Mouse (Mus musculus) adrenal gland, postnatal 36 days (tissue): ENCODE measurements around the gene Abcc4. TPM values are rescaled to one million over a fixed set of nuclear protein-coding genes. Genes with fewer than 3 reads are reported as not detected.

Experiments
- DNase-seq, 2 experiments: peaks; one replicate each; pipeline ENCODE4 v3.0.0; 2021; ENCODE audit warnings: mixed read lengths in 1 of 2
- total RNA-seq, 2 experiments: library from RNA; stranded (reverse); gene quantifications; 2 replicates each; pipeline ENCODE4 v1.2.3; 2021

Gene Abcc4
- total RNA-seq, 2 experiments from 2014 or later = 15.1 to 21.0 TPM

DNA sequence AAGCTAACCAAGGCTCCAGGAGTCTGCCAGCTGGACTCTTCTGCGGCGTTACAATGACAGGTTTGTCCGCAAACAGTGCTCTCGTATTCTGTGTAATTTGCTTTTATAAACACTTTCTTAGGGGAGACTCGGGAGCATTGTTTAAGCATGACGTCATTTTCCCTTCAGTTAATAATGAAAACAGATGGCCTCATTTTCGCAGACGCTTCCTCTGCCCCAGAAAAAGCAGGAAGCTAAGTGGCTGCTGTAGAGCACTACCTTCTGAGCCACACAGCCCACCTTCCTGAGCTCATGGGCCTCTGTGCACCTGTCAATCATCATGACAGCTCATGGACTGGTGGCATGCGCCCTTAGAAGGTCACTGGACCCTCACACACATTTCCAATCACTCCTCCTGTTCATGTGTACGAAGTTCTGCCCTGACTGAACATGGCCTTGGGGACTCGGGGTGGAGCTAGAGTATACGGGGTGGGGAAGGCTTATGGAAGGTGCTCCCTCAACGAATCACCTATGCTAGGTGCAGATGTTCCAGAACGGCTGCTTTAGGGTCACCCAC lies 199.3 kb downstream of the Abcc4 start:
- DNase-seq = no peak

- no peak for DNase-seq
Measured at GRCm38 (mm10) chr14:118496767-118497166, 209.3 kb downstream of the Abcc4 start.

DNA sequence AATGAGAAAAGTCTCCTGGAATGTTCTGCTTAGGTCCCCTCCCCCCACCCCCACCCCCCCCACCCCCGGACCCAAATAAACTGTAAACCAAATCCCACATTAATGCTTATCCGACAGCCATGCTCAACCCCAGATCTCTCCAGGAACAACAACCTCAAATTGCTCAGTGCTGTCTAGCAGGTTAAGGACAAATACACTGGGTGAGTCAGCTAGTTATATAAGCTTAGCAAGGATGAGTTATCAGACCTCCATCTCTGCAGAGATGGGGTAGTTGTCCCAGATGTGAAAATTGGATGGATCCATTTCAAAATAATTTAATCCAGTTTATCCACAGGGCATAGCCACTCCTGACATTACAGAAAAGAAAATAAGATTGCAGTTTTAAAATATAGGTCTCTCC lies 210.6 kb downstream of the Abcc4 start:
- DNase-seq = no peak

- no peak for DNase-seq
Measured at GRCm38 (mm10) chr14:118491708-118492107, 214.3 kb downstream of the Abcc4 start.

DNA sequence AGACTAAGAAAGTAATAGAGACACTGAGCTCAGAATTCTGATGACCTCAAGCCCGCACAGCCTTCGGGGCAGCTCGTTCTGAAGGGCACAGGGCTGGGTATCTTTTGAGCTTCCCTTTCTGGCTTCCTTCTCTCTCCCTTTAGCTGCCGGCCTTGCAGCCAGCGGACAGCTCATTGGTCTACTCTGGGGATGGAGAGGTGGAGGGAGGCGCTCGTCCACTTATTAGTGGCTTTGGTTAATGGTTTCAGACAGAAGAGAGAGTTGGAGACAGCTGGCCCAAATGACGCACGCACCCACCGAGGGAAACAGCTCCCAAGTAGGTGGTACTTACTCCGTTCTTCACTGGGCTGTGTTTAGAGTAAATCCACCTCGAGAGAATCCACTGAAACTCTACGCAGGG lies 214.7 kb downstream of the Abcc4 start:
- no peak for DNase-seq

- DNase-seq = no peak
Measured at GRCm38 (mm10) chr14:118490525-118490924, 215.5 kb downstream of the Abcc4 start.

DNA sequence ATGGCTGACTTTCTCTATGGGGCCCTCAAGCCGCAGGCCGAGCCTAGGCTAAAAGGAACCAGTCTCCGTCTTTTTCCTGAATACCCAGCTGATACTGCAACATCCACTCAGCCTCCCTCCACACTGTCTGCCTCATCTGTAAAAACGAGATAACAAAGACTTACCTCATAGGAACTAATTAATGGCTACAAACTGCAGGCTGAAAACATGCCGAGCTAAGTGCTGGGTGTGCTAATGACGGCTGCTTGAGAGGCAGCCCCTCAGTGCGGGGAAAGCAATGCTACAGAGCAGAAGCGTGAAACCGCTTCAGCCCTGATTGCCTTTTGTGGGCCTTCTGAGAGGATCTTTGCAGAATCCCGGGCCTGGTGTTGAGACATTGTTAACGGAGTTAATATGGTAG lies 219.7 kb downstream of the Abcc4 start:
- DNase-seq = no peak

GRCm38 (mm10) chr14:118485646-118486045 lies 220.4 kb downstream of the Abcc4 start:
- no peak for DNase-seq

GRCm38 (mm10) chr14:118482320-118482719 lies 223.7 kb downstream of the Abcc4 start:
- no peak for DNase-seq

GRCm38 (mm10) chr14:118481779-118482178 lies 224.2 kb downstream of the Abcc4 start:
- DNase-seq = no peak

DNA sequence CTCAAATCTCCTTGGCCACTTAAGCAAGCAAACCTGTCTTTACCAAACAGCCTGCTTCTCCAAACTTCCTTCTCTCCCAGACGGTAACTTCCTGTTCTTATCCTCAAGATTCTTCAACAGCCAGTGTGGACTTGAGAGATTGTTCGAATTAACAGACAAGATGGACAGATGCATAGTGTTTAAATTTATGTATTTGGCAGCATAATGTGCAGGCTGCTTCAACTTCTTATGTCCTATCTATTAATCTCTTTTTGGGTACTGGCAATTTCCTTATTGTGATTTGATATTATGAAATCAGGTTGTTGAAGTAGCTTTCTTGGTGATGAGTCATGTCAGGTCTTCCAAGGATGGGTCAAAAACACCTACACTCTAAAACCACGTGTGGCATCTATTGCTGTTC lies 229.7 kb downstream of the Abcc4 start:
- no peak for DNase-seq

GRCm38 (mm10) chr14:118475100-118475454 lies 230.9 kb downstream of the Abcc4 start:
- DNase-seq = no peak

DNA sequence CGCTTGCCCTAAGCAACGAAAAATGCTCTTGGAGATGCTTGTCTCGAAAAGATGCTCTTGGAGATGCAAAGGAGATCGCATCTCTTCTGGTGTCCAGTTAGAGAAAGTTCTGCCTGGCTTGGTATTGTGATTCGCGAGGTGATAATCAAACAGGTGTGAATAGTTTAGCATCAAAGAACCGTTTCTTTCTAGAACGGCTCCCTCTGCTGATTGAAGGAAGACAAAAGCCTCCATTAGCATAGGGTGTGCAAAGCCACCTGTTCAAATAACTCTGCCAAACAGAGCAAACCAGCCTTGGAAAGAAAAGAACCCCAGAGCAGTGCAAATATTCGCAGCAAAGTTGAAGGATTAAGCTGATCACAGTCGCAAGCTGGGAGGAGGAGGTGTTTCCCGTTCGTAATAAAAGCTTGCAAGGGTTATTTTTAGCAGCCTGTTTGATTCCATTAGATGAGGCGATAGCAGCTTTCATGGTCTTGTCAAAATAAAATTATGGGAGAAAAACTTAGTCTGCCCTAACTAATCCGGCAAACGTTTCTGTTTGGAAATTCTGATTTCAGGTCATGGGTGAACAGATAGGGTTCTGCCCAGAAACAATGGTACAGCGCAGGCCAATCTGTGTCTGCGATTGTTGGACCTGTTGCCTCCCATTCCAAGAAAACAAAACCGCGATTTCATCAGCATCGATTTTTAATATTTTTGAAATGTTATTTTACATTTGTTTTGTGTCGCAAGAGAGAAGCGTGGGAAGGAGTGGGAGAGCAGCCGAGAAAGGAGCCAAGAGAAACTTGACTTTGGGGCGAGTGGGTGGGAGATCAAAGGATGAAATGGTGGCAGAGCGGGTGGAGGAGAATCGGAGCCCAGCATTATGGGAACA lies 231.6 kb downstream of the Abcc4 start:
- DNase-seq = no peak

DNA sequence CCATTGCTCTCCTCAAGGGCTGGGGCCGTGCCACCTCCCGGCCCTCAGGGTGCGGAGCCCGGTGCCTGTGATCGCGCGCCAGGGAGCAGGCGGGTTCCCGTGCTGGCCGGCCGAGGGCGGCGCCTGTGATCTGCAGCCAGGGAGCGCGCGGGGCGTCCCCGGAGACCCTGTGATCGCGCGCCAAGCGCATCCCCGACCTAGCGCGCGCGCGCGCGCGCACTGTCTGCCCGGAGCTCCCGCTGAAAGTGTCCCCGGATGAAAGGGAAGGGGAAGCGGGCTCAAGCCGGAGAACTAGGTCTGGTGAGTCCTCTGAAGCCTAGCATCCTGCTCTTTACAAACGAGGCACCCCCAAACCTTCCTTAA lies 232.2 kb downstream of the Abcc4 start:
- DNase-seq = peak; percentile 20 to 25

GRCm38 (mm10) chr14:118473188-118473830 lies 232.7 kb downstream of the Abcc4 start:
- DNase-seq = no peak

DNA sequence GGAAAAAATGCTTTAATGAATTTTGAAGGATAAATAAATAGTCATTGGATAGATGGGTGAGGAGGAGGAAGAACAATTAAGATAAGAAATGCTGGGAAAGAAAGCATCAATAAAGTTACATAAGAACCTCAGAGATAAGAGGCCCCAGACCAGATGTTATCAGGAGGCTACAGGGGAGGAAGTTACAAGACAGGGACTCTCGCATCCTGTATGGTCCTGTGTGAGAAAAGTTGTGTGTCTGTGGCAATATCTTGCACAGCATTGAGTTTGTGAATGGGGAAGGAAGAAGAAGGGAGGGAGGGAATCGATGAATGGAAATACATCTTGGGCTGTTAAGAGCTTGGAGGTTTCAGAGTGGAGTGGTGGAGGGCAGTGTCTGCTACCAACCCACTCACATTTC lies 240.7 kb downstream of the Abcc4 start:
- no peak for DNase-seq

DNA sequence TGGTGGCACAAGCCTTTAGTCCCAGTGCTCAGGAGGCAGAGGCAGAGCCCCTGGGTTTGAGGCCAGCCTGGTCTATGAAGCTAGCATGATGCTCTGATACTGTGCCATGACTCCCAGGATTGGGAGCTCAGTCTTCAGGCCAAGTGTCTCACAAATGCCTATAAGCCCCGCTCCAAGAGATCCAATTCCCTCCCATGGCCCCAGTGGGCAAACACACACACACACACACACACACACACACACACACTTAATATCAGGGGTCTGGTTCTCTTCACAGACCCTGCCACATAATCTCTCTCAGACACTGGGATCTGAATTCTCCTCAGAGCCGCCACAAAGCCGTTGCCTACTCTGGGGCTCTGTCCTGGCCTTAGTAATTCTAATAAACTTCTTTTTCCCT lies 241.6 kb downstream of the Abcc4 start:
- no peak for DNase-seq

DNA sequence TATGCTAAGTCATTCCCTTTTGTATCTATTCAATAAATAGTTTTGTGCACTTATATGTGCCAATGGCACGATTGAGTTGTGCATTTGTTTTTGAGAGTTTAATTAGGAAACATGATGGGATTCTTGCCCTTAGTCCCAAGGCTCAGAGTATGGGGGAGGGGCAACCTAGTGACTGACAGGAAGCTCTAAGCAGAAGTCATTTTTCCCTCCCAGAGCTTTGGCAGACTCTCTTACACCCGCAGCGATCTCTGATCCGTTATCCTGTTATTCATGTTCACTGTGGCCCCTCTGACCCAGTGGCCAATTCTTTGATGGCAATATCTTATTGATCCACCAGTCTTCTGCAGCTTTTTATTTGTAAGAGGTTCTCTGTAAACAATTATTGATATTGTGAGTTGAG lies 253.4 kb downstream of the Abcc4 start:
- no peak for DNase-seq

DNA sequence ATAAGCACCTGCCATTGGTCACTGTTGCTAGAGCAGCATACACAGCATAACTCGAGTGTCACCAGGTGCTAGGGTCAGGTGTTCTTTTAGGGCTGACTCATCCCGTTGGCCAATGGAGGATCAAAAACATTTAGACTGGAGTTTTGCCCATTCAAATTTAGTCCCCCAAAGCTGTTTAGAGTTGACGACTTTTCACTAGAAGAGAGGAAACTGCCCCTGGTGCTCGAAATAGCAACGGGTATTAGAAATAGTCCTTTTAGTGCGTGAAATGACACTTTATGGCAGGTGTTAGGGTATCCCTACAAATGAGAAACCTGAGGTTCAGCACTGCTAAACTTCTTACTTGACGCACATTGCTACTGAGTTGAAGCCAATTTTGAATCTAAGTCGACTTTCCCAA lies 265.9 kb downstream of the Abcc4 start:
- DNase-seq = no peak

- peak in 1 of 2 experiments; percentile 5 for DNase-seq
Measured at GRCm38 (mm10) chr14:118437156-118437931, 268.7 kb downstream of the Abcc4 start.

DNA sequence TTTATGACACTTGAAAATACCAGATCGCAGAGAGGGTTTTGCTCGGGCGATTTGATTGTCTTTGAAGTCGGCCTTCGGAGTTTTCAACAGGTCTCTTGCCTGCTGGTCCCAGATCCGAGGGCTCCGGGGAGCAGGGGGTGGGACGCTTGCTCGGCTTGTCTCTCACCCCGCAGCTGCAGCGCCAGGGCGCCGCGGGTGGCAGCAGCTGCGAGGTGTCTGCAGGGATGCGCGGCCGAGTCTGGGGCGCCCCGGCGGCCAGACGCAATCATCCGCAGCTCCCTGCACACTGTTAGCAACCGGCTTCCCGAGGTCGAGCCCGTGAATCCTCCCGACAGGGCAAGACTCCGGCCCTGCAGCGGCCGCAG lies 269.2 kb downstream of the Abcc4 start:
- DNase-seq = peak; percentile 21 to 27

DNA sequence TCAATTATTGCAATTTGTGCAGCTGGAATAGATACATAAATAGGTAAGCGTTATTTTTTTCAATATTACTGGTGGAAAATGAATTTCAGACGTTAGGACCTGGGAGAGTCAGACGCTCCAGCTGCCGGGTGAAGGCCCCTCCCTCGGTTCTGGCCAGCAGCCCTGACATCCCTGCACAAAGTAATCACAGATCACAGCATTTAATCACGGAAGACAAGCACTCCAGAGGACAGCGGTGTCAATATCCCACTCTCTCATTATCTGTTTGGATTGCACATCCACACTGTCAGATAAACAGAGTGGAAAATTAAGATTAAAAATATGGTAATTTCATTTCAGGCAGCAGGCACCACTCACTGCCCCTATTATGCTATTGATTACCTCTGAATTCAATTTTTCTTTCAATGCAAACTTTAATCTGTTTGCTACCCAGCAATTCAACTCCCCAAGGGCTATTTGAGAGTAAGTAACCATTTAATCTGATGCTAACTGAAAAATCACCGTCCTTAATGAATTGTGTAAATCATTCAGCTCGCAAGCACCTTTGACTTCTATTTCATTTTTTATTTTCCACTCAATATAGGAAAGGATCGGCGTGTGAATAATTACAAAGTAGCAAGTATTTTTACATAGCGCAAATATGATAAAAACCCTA lies 270.2 kb downstream of the Abcc4 start:
- no peak for DNase-seq
